Mouse (Mus musculus) heart, adult 2 months (tissue): Measurements from ENCODE around the gene Tlnrd1.

Source experiments
- CTCF ChIP-seq: fragments of 200-600 bp; IDR thresholded peaks from 2 replicates; pipeline ENCODE4 v1.8.1; 2022; ENCODE audit warnings: antibody characterized with exemption, mild to moderate bottlenecking, moderate library complexity
- POLR2A ChIP-seq: fragments of 200-500 bp; IDR thresholded peaks from 2 replicates; pipeline ENCODE4 v1.6.1; 2011; ENCODE audit warnings: mild to moderate bottlenecking, low read depth, low read length, control low read depth; ENCODE audit not compliant: insufficient read depth

GRCm38 (mm10) chr7:83914566-83914965 is 30.5 kb upstream of the Tlnrd1 start:
- TF ChIP-seq CTCF: peak; percentile 90
- no peak for TF ChIP-seq POLR2A
